Mouse (Mus musculus) kidney, postnatal 14 days (tissue): ENCODE measurements at regions not wholly inside any gene's neighbourhood (a gene's known extent, or its start where the extent isn't known, plus 50 kb on each side); places are given as distances from the start of the nearest gene placed in this dataset.

ENCODE experiments used
- DNase-seq: peaks from one replicate; pipeline ENCODE4 v3.0.0; 2022; ENCODE audit warnings: mixed read lengths

GRCm38 (mm10) chr6:17157270-17157669, 92.3 kb downstream of the Tes start:
- DNase-seq = no peak

GRCm38 (mm10) chr6:17169971-17170781, 105.2 kb downstream of the Tes start:
- DNase-seq = peak; percentile 67

GRCm38 (mm10) chr6:17170782-17171272, 105.9 kb downstream of the Tes start:
- no peak for DNase-seq

GRCm38 (mm10) chr6:17171273-17172011, 106.5 kb downstream of the Tes start:
- peak; percentile 57 for DNase-seq

- no peak for DNase-seq
Measured at GRCm38 (mm10) chr6:17172050-17172449, 107.1 kb downstream of the Tes start.

- peak; percentile 51 for DNase-seq
Measured at GRCm38 (mm10) chr6:17177153-17177552, 103.8 kb upstream of the Cav2 start.

- DNase-seq = no peak
Measured at GRCm38 (mm10) chr6:17179476-17179875, 101.5 kb upstream of the Cav2 start.

- no peak for DNase-seq
Measured at GRCm38 (mm10) chr6:17186604-17187003, 94.4 kb upstream of the Cav2 start.

- peak; percentile 14 for DNase-seq
Measured at GRCm38 (mm10) chr6:17187106-17187505, 93.9 kb upstream of the Cav2 start.

- no peak for DNase-seq
Measured at GRCm38 (mm10) chr6:17195538-17195937, 85.4 kb upstream of the Cav2 start.

GRCm38 (mm10) chr6:17197728-17198397, 83.1 kb upstream of the Cav2 start:
- DNase-seq = peak; percentile 73

GRCm38 (mm10) chr6:17198876-17199275, 82.1 kb upstream of the Cav2 start:
- no peak for DNase-seq

- DNase-seq = no peak
Measured at GRCm38 (mm10) chr6:17201916-17202636, 78.9 kb upstream of the Cav2 start.

GRCm38 (mm10) chr6:17203302-17203701, 77.7 kb upstream of the Cav2 start:
- DNase-seq = no peak

- no peak for DNase-seq
Measured at GRCm38 (mm10) chr6:17203900-17204686, 76.9 kb upstream of the Cav2 start.

GRCm38 (mm10) chr6:17206932-17207331, 74.1 kb upstream of the Cav2 start:
- no peak for DNase-seq

- no peak for DNase-seq
Measured at GRCm38 (mm10) chr6:17209792-17210191, 71.2 kb upstream of the Cav2 start.

GRCm38 (mm10) chr6:17211346-17211745, 69.6 kb upstream of the Cav2 start:
- DNase-seq = no peak

GRCm38 (mm10) chr6:17214774-17215173, 66.2 kb upstream of the Cav2 start:
- DNase-seq = no peak

- no peak for DNase-seq
Measured at GRCm38 (mm10) chr6:17216442-17216841, 64.5 kb upstream of the Cav2 start.

GRCm38 (mm10) chr6:17223744-17224143, 57.2 kb upstream of the Cav2 start:
- no peak for DNase-seq

- peak; percentile 61 for DNase-seq
Measured at GRCm38 (mm10) chr6:17224852-17225251, 56.1 kb upstream of the Cav2 start.
